ENCODE assay signal across 9 mouse cellular contexts in genomic region chr1:36149411-36149810, GRCm38 (mm10).
DNase-seq lines count a peak whose midpoint lies in the region; ATAC-seq lines count a peak whose summit lies in the region.
"Had no signal": no experiment of that assay in that cellular context is flagged by ENCODE, and none has a peak within 500 bp of the region (broad histone marks: within the 10 kb centered on the region; RNA-seq: fewer than 3 reads in every experiment).

No protein-coding gene starts in this region.

- no peaks in the 10 kb centered on the region for H3K27me3 ChIP-seq in limb, embryonic 11.5 days (ENCODE audit: control insufficient read depth, insufficient read depth, low read length)
- no peaks in the 10 kb centered on the region for H3K27me3 ChIP-seq in limb, embryonic 10.5 days (ENCODE audit: low read depth, poor library complexity, severe bottlenecking)
- H3K27me3 ChIP-seq: hindbrain, embryonic 15.5 days had no signal

- intact Hi-C loops in gastrocnemius, postnatal 36 days (cut with DNase I), result no loop called here

- no peak for ATAC-seq in limb, embryonic 11.5 days (ENCODE audit: insufficient number of reproducible peaks, low FRiP score, low TSS enrichment, low read depth)
- ATAC-seq in common myeloid progenitor, adult 5-6 weeks (replicated peaks; ENCODE audit: low read depth, poor library complexity, severe bottlenecking), result peak; percentile 88

- no peak overlapping the region for H3K9ac ChIP-seq in limb, embryonic 11.5 days (ENCODE audit: low read length)
- H3K9ac ChIP-seq: hindbrain, embryonic 15.5 days had no signal

- no peaks in the 10 kb centered on the region for H3K9me3 ChIP-seq in limb, embryonic 11.5 days (ENCODE audit: control insufficient read depth, low read length)
- no peaks in the 10 kb centered on the region for H3K9me3 ChIP-seq in limb, embryonic 10.5 days (replicated peaks)
- H3K9me3 ChIP-seq: hindbrain, embryonic 15.5 days had no signal

- peaks cover 7% of the 10 kb centered on the region; the same call in 1 of the 2 replicates for H3K36me3 ChIP-seq in limb, embryonic 11.5 days (ENCODE audit: control insufficient read depth, insufficient read depth, low read length)
- H3K36me3 ChIP-seq in limb, embryonic 10.5 days, result peaks cover 99% of the 10 kb centered on the region

- no peaks in the 10 kb centered on the region for H3K4me1 ChIP-seq in limb, embryonic 11.5 days (ENCODE audit: control insufficient read depth, insufficient read depth, low read length)
- H3K4me1 ChIP-seq in limb, embryonic 10.5 days, result no peaks in the 10 kb centered on the region
- H3K4me1 ChIP-seq: hindbrain, embryonic 15.5 days had no signal

- peak; percentile 30 to 40 for DNase-seq in cerebellum, adult 18-20 months
- DNase-seq in cerebellum, adult 11 months, result no peak
- DNase-seq in limb, embryonic 11.5 days (ENCODE audit: low spot score), result peak; percentile 47
- DNase-seq in limb, embryonic 10.5 days (ENCODE audit: low spot score), result no peak
- peak; percentile 47 for DNase-seq in lung, postnatal 10 days
- no peak for DNase-seq in urinary bladder, postnatal 25 days (ENCODE audit: low spot score)
- no peak for DNase-seq in gastrocnemius, postnatal 36 days

- H3K27ac ChIP-seq in limb, embryonic 11.5 days (replicated peaks; ENCODE audit: low read depth, low read length), result no peak overlapping the region
- no peak overlapping the region for H3K27ac ChIP-seq in limb, embryonic 10.5 days
- H3K27ac ChIP-seq: hindbrain, embryonic 15.5 days had no signal

- 83% methylated on average over 1 of the region's 1 CpGs for WGBS in limb, embryonic 11.5 days
- WGBS in limb, embryonic 10.5 days, result 84% methylated on average over 1 of the region's 1 CpGs

- H3K4me3 ChIP-seq in limb, embryonic 11.5 days (ENCODE audit: low read depth, low read length), result no peak overlapping the region
- no peak overlapping the region for H3K4me3 ChIP-seq in limb, embryonic 10.5 days
- H3K4me3 ChIP-seq: hindbrain, embryonic 15.5 days had no signal

- no peak overlapping the region for H3K4me2 ChIP-seq in limb, embryonic 11.5 days (ENCODE audit: low read depth, severe bottlenecking)
- H3K4me2 ChIP-seq: hindbrain, embryonic 15.5 days had no signal

Comparison
In these comparisons a context has a peak if more than half of its experiments do, and no peak if none do; other contexts are left out.
1. DNase-seq: peak in cerebellum, adult 18-20 months (2 of 2), limb, embryonic 11.5 days (single experiment) and lung, postnatal 10 days (single experiment); none in cerebellum, adult 11 months (single experiment), limb, embryonic 10.5 days (single experiment), urinary bladder, postnatal 25 days (single experiment) and gastrocnemius, postnatal 36 days (0 of 2).